Mouse (Mus musculus) gastrocnemius, postnatal 36 days (tissue): Measurements from ENCODE around the gene Tbc1d22b. TPM values are rescaled to one million over a fixed set of nuclear protein-coding genes. Genes with fewer than 3 reads are reported as not detected.
"Not testable (repeated sequence)": the region's sequence is repeated elsewhere in the genome, so short reads cannot be mapped to it uniquely, and the experiment has no call there.

Experiments
- DNase-seq, 2 experiments: peaks; one replicate each; pipeline ENCODE4 v3.0.0; 2022
- intact Hi-C: fragments of 180-260 bp; cut with DNase I; formaldehyde crosslinking; loops from one replicate; pipeline ENCODE4 v1.15.1; 2025
- long read RNA-seq, 2 experiments: library from polyadenylated mRNA; stranded (forward); transcript quantifications; one replicate each; pipeline ENCODE4 v2.0.0; 2021
- total RNA-seq, 2 experiments: library from RNA; stranded (reverse); gene quantifications; 2 replicates each; pipeline ENCODE4 v1.2.3; 2021

The Tbc1d22b gene
- total RNA-seq: 1 to 10 TPM; 7.3 to 9.1 TPM
- long read RNA-seq, experiment 1, partial matches to known transcripts: 0 of 2 reads
- long read RNA-seq, experiment 1, other reads (novel, unspliced or antisense): 1 of 2 reads
- long read RNA-seq, experiment 2, partial matches to known transcripts: 3 of 6 reads
- long read RNA-seq, experiment 2, other reads (novel, unspliced or antisense): 1 of 6 reads

DNA sequence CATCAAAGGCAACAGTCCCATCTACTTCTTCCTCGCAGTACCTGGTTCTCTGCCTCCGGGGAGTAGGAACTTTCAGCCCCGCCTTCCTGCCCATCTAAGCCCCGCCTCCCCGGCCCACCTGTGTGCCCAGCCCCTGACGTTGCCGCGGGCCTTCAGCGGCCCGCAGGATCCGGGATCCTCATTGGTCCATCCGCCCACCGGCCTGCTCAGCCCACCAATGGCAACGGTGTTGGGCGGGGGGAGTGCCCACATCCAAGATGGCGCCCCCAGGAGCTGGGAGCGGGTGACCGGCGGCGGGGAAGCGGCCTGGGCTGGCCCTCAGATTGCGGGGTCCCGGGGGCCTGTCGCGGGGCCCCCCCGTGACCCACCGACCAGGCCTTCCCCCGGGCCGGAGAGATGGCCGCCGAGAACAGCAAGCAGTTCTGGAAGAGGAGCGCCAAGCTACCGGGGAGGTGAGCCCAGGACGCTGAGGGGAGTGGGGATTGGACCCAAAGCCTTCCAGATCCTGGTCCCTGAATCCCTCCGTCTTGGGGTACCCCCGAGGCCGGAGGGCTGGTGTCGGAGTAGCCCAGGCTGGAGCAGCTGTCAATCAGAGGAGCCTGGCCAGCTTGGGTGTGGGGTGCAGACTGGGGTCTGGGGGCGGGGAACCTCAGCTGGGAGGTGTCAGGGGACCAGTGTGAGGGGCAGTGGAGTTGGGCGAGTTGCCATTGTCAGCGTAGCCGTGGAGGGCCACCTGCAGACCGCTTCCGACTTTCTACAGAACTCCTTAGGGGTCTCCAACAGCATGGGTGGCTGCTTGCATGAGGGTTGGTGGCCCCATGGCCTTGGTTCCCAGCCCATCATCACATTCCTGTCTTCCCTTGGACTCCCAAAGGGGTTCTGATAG is at the start of gene Tbc1d22b, which contains the start of gene Gm17657:
TSS of gene Tbc1d22b (plus strand) at position 243 of the 886 bp plus-strand sequence.
TSS of gene Gm17657 (minus strand) at position 96 of the 886 bp plus-strand sequence.
- DNase-seq: peak; percentile 82 to 88
- intact Hi-C loops: no loop called here

- intact Hi-C loops: no loop called here
Measured at GRCm38 (mm10) chr17:29500243-29500740, 49.3 kb upstream of the Tbc1d22b start.

DNA sequence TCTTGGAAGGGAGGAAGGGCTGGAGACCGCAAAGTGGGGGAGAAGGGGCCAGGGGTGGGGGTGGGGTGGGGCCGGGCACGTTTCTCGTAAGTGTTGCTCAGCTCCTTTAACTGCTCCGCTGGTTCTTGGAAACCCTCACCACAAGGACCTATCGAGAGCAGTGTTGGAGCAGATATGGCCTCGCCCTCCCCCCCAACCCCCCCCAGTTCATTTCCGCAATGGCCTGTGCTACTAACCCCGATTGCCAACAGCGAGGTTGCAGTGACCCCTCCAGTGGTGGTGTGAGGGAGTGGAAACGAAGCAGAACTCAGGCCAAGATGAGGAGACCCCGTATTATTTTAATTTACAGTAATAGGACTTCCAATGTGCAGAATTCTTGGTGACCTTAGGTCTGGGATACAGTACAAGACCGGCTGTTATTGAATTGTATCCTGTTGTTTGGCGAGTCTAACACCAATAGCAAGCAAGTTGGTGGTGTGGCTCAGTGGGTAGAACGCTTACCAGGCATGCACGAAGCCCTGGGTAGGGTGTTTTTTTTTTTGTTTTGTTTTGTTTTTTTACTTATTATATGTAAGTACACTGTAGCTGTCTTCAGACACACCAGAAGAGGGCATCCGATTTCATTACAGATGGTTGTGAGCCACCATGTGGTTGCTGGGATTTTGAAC is 48.6 kb upstream of the Tbc1d22b start:
- no peak for DNase-seq
- intact Hi-C loops: no loop called here

More at GRCm38 (mm10) chr17:29500243-29500740, 49.3 kb upstream of the Tbc1d22b start:
- DNase-seq: no peak

- intact Hi-C loops: no loop called here
- no peak for DNase-seq
Measured at GRCm38 (mm10) chr17:29502005-29502668, 47.4 kb upstream of the Tbc1d22b start.

DNA sequence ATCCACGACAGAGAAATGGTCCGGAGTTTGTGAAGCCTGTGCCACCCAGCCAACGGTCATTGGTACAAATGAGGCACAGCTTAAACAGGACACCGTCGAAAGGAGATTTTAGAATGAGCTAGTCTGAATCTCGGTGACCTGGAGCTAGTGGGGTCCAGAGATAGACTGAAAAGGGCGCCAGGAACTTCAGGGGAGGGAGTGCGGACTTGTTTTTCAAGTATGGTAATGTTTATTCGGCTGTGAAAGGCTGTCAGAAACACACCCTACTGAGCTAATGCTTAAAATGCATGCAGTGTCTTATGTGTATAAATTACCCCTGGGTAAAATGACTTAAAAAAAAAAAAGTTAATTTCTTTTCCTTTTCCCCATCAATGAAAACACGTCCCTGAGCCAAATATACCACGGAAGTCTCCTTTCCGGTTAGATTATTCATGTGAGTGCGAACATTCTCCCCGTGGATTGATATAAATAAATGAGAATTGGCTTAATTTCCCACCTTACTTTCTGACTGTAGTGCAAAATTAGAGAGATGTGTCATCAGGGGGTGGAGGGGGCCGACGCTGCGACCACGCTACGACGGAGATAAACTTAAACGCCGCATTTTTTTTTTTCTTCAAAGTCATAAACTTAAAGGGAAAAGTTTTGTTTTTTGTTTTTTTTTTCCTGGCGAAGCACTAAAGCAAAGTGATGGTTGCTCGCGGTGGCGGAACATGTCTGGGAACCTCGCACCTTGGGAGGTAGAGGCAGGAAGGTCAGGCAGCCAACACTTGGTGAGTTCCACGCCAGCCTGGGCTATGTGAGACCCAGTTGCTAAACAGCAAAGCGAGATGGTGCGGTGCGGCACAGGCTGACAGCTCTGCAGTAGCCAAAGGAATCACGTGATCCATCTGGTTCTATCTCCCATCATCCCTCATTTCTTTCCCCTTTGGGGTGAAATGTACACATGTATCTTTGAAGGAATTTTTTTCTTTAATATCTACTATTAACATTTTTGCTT is 46.6 kb upstream of the Tbc1d22b start:
- intact Hi-C loops: no loop called here
- no peak for DNase-seq

DNA sequence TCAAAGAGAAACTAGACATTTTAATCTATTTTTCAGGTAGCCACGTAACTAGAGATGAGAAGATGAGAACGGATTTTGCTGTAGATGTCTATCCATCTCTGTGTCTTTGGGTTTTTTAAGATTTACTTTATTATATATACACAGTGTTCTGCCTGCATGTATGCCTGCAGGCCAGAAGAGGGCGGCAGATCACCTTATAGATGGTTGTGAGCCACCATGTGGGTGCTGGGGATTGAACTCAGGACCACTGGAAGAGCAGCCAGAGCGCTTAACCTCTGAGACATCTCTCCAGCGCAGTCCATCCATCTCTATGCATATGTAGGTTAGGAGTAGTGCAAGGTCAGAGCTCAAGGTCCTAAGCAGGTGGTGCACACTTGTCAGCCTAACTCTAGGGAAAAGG is 45.9 kb upstream of the Tbc1d22b start:
- DNase-seq: no peak
- intact Hi-C loops: no loop called here

DNA sequence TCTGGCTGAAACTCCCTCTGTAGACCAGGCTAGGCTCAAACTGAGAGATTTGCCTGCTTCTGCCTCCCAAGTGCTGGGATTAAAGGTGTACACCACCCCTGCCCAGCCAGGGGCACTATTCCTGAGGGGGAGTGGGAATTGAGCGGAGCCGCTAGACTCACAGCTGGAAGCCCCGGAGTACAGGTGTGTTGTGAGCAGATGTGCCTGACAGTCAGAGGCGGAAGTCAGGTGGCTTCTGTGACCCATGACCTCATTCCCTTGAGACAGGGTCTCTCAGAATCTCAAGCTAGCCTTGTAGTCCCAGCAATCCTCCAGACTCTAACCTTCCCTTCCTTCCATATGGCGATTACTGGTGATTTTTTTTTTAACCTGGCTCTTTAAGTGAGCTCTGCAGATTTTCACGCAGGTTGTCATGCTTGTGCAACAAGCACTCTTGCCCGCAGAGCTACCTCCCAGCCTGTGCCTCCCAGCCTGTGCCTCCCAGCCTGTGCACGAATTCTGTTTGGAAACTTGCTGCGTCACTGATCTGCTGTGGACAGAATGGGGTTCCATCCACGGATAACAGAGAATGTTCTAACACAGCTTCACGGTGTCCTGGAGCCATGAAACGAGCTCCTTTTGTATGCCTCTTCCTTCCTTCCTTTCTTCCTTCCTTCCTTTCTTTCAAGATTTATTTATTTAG is 40.5 kb upstream of the Tbc1d22b start:
- intact Hi-C loops: no loop called here
- no peak for DNase-seq

GRCm38 (mm10) chr17:29510691-29511090 is 38.9 kb upstream of the Tbc1d22b start:
- intact Hi-C loops: loop anchor here (5.0 kb wide), 1 partner anchor 253 kb away; no protein-coding TSS in a partner anchor
- no peak for DNase-seq

DNA sequence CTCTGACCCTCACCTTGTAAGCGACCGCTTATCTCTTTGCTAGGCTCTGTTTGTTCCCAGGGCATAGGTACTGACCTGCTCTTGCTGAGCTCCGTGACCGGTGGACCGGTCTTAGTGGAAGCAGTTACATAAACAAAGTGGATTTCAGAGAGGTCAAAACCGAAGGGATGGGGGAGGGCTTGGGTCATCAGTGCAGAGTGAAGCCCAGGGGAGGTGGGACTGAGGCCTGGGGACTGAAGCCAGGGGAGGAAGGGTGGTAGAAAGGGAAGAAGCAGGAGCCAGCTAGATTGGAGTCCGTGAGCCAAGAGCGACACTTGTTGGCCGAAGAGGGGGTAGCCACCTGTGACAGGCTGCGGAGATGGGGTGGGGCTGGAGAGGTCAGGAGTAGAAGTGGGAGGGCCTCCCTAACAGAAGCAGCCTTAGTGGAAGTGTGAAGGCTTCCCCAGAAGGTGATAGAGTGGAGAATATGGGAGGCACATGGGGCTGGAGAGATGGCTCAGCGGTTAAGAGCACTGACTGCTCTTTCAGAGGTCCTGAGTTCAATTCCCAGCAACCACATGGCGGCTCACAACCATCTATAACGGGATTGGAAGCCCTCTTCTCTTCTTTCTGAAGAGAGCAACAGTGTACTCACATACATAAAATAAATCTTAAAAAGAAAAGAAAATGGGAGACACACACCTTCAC is 36.4 kb upstream of the Tbc1d22b start:
- peak; percentile 27 to 37 for DNase-seq
- intact Hi-C loops: loop anchor here (1.0 to 5.0 kb wide), 2 partner anchors 116 to 256 kb away; no protein-coding TSS in a partner anchor

DNA sequence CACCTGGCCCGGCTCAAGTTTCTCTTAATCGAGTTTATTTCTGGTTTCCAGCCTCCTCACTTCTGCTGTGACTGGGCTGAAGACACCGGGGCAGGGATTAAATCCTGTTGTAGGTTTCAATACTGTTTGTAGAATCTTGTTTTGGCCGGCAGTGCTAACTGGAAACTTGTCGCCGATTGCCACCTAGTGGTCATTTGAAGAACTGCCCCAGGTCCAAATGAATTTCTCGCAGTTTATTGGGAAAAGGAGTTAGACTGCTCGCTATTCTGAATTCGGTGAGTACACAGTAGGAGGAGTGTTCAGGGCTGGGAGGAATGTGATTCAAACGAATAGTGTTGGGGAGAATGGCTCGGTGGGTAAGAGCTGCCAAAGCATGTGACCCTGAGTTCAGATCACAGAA is 35.1 kb upstream of the Tbc1d22b start:
- intact Hi-C loops: loop anchor here (1.0 to 5.0 kb wide), 2 partner anchors 133 to 257 kb away; no protein-coding TSS in a partner anchor
- DNase-seq: peak; percentile 51 to 67

GRCm38 (mm10) chr17:29518665-29519064 is 30.9 kb upstream of the Tbc1d22b start:
- DNase-seq, intact Hi-C loops: not testable (repeated sequence)

DNA sequence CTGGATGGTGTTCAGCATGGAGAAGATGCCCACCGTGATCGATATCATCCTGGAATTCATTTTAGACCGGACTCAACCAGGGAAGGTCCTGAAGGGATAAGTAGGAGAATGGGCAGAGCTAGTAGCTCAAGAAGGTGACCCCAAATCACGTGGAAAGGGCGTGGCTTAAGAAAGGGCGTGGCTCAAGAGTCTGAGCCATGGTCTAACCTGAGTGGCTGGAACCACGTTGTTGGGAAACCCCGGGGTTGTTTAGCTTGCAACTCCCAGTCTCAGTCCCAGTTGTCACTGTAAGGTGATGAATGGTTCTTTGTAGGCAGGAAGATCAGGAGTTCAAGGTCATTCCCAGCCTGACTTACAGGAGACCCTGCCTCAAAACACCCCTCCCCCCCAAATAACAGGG is 29.9 kb upstream of the Tbc1d22b start:
- intact Hi-C loops: no loop called here
- no peak for DNase-seq

- no peak for DNase-seq
- intact Hi-C loops: no loop called here
Measured at GRCm38 (mm10) chr17:29525613-29526012, 24.0 kb upstream of the Tbc1d22b start.

- DNase-seq: no peak
- intact Hi-C loops: no loop called here
Measured at GRCm38 (mm10) chr17:29528568-29529187, 20.9 kb upstream of the Tbc1d22b start.

DNA sequence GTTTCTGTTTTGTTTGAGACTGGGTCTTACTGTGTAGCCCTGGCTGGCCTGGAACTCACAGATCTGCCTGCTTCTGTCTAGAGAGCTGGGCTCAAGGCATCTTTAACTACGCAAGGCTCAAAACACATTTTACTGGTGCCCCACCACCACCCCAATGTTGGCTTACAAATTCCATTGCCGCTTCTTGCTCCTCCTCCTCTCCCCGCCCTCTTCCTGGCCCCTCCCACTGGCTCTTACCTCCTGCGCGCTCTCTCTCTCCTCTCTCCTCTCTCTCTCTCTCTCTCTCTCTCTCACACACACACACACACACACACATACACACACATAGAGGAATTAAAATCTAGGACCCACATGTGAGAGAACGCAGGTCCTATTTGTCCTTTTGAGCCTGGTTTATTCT is 19.1 kb upstream of the Tbc1d22b start:
- intact Hi-C loops: no loop called here
- DNase-seq: no peak

GRCm38 (mm10) chr17:29531278-29531677 is 18.3 kb upstream of the Tbc1d22b start:
- intact Hi-C loops: no loop called here
- DNase-seq: no peak

GRCm38 (mm10) chr17:29531757-29532384 is 17.7 kb upstream of the Tbc1d22b start:
- intact Hi-C loops: no loop called here
- DNase-seq: no peak
